8 mouse cellular contexts compared by ENCODE assay signal in genomic region chr9:32408730-32409059, GRCm38 (mm10). TPM values are rescaled to one million over a fixed set of nuclear protein-coding genes. Genes with fewer than 3 reads are reported as not detected.
DNase-seq lines count a peak whose midpoint lies in the region; ATAC-seq lines count a peak whose summit lies in the region.

No protein-coding gene starts in this region.

- WGBS in heart, embryonic 14.5 days, result 14% methylated on average over 8 of the region's 8 CpGs
- 9% methylated on average over 8 of the region's 8 CpGs for WGBS in hindbrain, embryonic 12.5 days
- WGBS in midbrain, embryonic 10.5 days, result 10% methylated on average over 8 of the region's 8 CpGs

- no peak overlapping the region for H3K27ac ChIP-seq in heart, embryonic 14.5 days (replicated peaks in 1 of 2; ENCODE audit: control insufficient read depth in 1 of 2, insufficient read depth in 1 of 2, low read depth in 2 of 2, low read length in 2 of 2)
- H3K27ac ChIP-seq in brown adipose tissue, adult 24 weeks (replicated peaks; ENCODE audit: low read depth, low read length), result no peak overlapping the region
- H3K27ac ChIP-seq in hindbrain, embryonic 12.5 days, result no peak overlapping the region
- peak overlapping the region; percentile 86 for H3K27ac ChIP-seq in midbrain, embryonic 10.5 days (replicated peaks)

- H3K4me3 ChIP-seq in heart, embryonic 14.5 days (ENCODE audit: control insufficient read depth in 1 of 2, insufficient read depth in 1 of 2, low read depth in 1 of 2, low read length in 2 of 2), result peak overlapping the region; percentile 55 to 60
- peak overlapping the region; percentile 58 for H3K4me3 ChIP-seq in brown adipose tissue, adult 24 weeks (ENCODE audit: insufficient read depth, low read depth, low read length)
- peak overlapping the region; percentile 43 for H3K4me3 ChIP-seq in hindbrain, embryonic 12.5 days
- peak overlapping the region; percentile 56 for H3K4me3 ChIP-seq in midbrain, embryonic 10.5 days

- H3K4me1 ChIP-seq in heart, embryonic 14.5 days (ENCODE audit: control insufficient read depth in 2 of 2, insufficient read depth in 2 of 2, low read length in 2 of 2), result peaks cover 3 to 6% of the 10 kb centered on the region in 2 experiments; a peak in 2 of 4 replicates
- no peaks in the 10 kb centered on the region; the same call in 1 of the 2 replicates for H3K4me1 ChIP-seq in brown adipose tissue, adult 24 weeks (ENCODE audit: control insufficient read depth, insufficient read depth, insufficient read length, low read length)
- H3K4me1 ChIP-seq in hindbrain, embryonic 12.5 days, result peaks cover 6% of the 10 kb centered on the region
- peaks cover 22% of the 10 kb centered on the region for H3K4me1 ChIP-seq in midbrain, embryonic 10.5 days

- H3K36me3 ChIP-seq in heart, embryonic 14.5 days (ENCODE audit: control insufficient read depth, insufficient read depth, low read length), result no peaks in the 10 kb centered on the region
- no peaks in the 10 kb centered on the region for H3K36me3 ChIP-seq in hindbrain, embryonic 12.5 days
- H3K36me3 ChIP-seq in midbrain, embryonic 10.5 days, result no peaks in the 10 kb centered on the region

- H3K9ac ChIP-seq in heart, embryonic 14.5 days (ENCODE audit: low read length), result peak overlapping the region; percentile 74
- peak overlapping the region; percentile 67; the same call in 1 of the 2 replicates for H3K9ac ChIP-seq in hindbrain, embryonic 12.5 days

- peaks cover 11% of the 10 kb centered on the region for H3K27me3 ChIP-seq in heart, embryonic 14.5 days (ENCODE audit: control insufficient read depth, insufficient read depth, low read length)
- peaks cover 44% of the 10 kb centered on the region for H3K27me3 ChIP-seq in hindbrain, embryonic 12.5 days
- peaks cover 73% of the 10 kb centered on the region for H3K27me3 ChIP-seq in midbrain, embryonic 10.5 days (ENCODE audit: low read depth, poor library complexity, severe bottlenecking)

- intact Hi-C loops in heart, postnatal 36 days (cut with DNase I), result loop anchor here (10.0 kb wide), 1 partner anchor 306 kb away; no protein-coding TSS in a partner anchor
- intact Hi-C loops in left cerebral cortex, postnatal 36 days (cut with DNase I), result loop anchor here (5.0 kb wide), 4 partner anchors 154 to 839 kb away; no protein-coding TSS in a partner anchor

- no peak for ATAC-seq in heart, embryonic 14.5 days (ENCODE audit: insufficient number of reproducible peaks, insufficient read depth, low FRiP score, low read depth)
- ATAC-seq in hindbrain, embryonic 12.5 days (ENCODE audit: low FRiP score), result peak; percentile 24

- H3K4me2 ChIP-seq in heart, embryonic 14.5 days (ENCODE audit: low read length), result peak overlapping the region; percentile 98
- H3K4me2 ChIP-seq in hindbrain, embryonic 12.5 days (replicated peaks), result peak overlapping the region; percentile 89

- H3K9me3 ChIP-seq in heart, embryonic 14.5 days (ENCODE audit: control insufficient read depth, low read length), result no peaks in the 10 kb centered on the region
- H3K9me3 ChIP-seq in hindbrain, embryonic 12.5 days (replicated peaks), result no peaks in the 10 kb centered on the region
- no peaks in the 10 kb centered on the region for H3K9me3 ChIP-seq in midbrain, embryonic 10.5 days (replicated peaks)

- no peak for DNase-seq in heart, postnatal 36 days
- DNase-seq in midbrain, embryonic 10.5 days (ENCODE audit: low spot score), result no peak
- no peak for DNase-seq in natural killer cell, adult 2 months (ENCODE audit: low spot score in 2 of 2)
- DNase-seq in adrenal gland, adult 2 months, result no peak
- DNase-seq in left cerebral cortex, postnatal 36 days (ENCODE audit: low spot score in 2 of 2), result no peak

RNA-seq across cellular contexts. Expression of gene Kcnj1, which starts 36.4 kb away (rescaled TPM):
- not detected in 2 replicates for polyA plus RNA-seq in heart, embryonic 14.5 days (2014; fragmentation: Nextera tagmentation; extraction: Ambion mirVana)
- total RNA-seq in heart, postnatal 36 days (2021), result not detected
- polyA plus RNA-seq in brown adipose tissue, adult 24 weeks (2012; ENCODE audit: insufficient read depth, insufficient read length, missing spikeins), result not detected in 2 replicates
- not detected in 2 replicates for polyA plus RNA-seq in hindbrain, embryonic 12.5 days (2016; fragmentation: Nextera tagmentation; extraction: Ambion mirVana)
- not detected in 2 replicates for polyA plus RNA-seq in midbrain, embryonic 10.5 days (2016; fragmentation: Nextera tagmentation; extraction: Ambion mirVana)
- not detected for total RNA-seq in adrenal gland, adult 2 months (2021)
- not detected in 2 replicates for polyA plus RNA-seq in adrenal gland, adult 2 months (2012; rRNA removed)
- not detected for total RNA-seq in left cerebral cortex, postnatal 36 days (2021)
